Mouse (Mus musculus): ENCODE results near the gene Ptpn5. TPM values are rescaled to one million over a fixed set of nuclear protein-coding genes. Genes with fewer than 3 reads are reported as not detected.

Ptpn5 gene
- total and polyA plus RNA-seq, 3 experiments = not detected

- no peak overlapping the region for H3K9ac ChIP-seq (ENCODE audit: low read depth, low read length)
- no peaks in the 10 kb centered on the region for H3K36me3 ChIP-seq (ENCODE audit: control insufficient read depth, insufficient read depth, low read length)
- intact Hi-C loops (cut with DNase I) = no loop called here
- 59% methylated on average over 8 of the region's 8 CpGs for WGBS
- no peaks in the 10 kb centered on the region for H3K27me3 ChIP-seq (ENCODE audit: control insufficient read depth, insufficient read depth, low read length)
- no peak overlapping the region for H3K27ac ChIP-seq
- DNase-seq = no peak
- H3K4me3 ChIP-seq = no peak overlapping the region
- H3K79me2 ChIP-seq (replicated peaks; ENCODE audit: control insufficient read depth, insufficient read depth, low read length) = no peaks in the 10 kb centered on the region
- no peak for TF ChIP-seq CTCF (IDR thresholded peaks at IDR 0.05)
- no peaks in the 10 kb centered on the region for H3K4me1 ChIP-seq (ENCODE audit: control insufficient read depth, insufficient read depth, low read length)
Observed at GRCm38 (mm10) chr7:47139823-47140325, 6.4 kb upstream of the Ptpn5 start.

GRCm38 (mm10) chr7:47134570-47134969 lies 1.1 kb upstream of the Ptpn5 start:
- Histone ChIP-seq H3K4me3 (no peak overlapping the region), H3K36me3 (ENCODE audit: control insufficient read depth, insufficient read depth, low read length) (no peaks in the 10 kb centered on the region), H3K4me1 (ENCODE audit: control insufficient read depth, insufficient read depth, low read length) (no peaks in the 10 kb centered on the region), H3K27ac (no peak overlapping the region), H3K79me2 (replicated peaks; ENCODE audit: control insufficient read depth, insufficient read depth, low read length) (no peaks in the 10 kb centered on the region), H3K9ac (ENCODE audit: low read depth, low read length) (no peak overlapping the region), H3K27me3 (ENCODE audit: control insufficient read depth, insufficient read depth, low read length) (peaks cover 10% of the 10 kb centered on the region)
- 51% methylated on average over 5 of the region's 5 CpGs for WGBS
- DNase-seq = no peak
- TF ChIP-seq CTCF (IDR thresholded peaks at IDR 0.05) (no peak), EP300 (IDR thresholded peaks at IDR 0.05; ENCODE audit: insufficient read depth, low read depth, low read length) (no peak), POLR2A (IDR thresholded peaks at IDR 0.05; ENCODE audit: insufficient read depth, low read depth, low read length) (no peak)
- intact Hi-C loops (cut with DNase I) = no loop called here

GRCm38 (mm10) chr7:47132931-47133260 lies 588 bp downstream of the Ptpn5 start:
- no peak overlapping the region for H3K27ac ChIP-seq
- TF ChIP-seq POLR2A (IDR thresholded peaks at IDR 0.05; ENCODE audit: insufficient read depth, low read depth, low read length) (no peak), EP300 (IDR thresholded peaks at IDR 0.05; ENCODE audit: insufficient read depth, low read depth, low read length) (no peak)
- WGBS = 1% methylated on average over 10 of the region's 10 CpGs
- peaks cover 10% of the 10 kb centered on the region for H3K27me3 ChIP-seq (ENCODE audit: control insufficient read depth, insufficient read depth, low read length)
- DNase-seq = no peak
- H3K4me3 ChIP-seq = peak overlapping the region; percentile 18; the same call in 1 of the 2 replicates
- no peaks in the 10 kb centered on the region for H3K36me3 ChIP-seq (ENCODE audit: control insufficient read depth, insufficient read depth, low read length)
- no peaks in the 10 kb centered on the region for H3K4me1 ChIP-seq (ENCODE audit: control insufficient read depth, insufficient read depth, low read length)
- intact Hi-C loops (cut with DNase I) = no loop called here
- H3K79me2 ChIP-seq (replicated peaks; ENCODE audit: control insufficient read depth, insufficient read depth, low read length) = no peaks in the 10 kb centered on the region
- no peak overlapping the region for H3K9ac ChIP-seq (ENCODE audit: low read depth, low read length)

- intact Hi-C loops (cut with DNase I) = no loop called here
- Histone ChIP-seq H3K9ac (ENCODE audit: low read depth, low read length) (no peak overlapping the region), H3K79me2 (replicated peaks; ENCODE audit: control insufficient read depth, insufficient read depth, low read length) (no peaks in the 10 kb centered on the region), H3K4me1 (ENCODE audit: control insufficient read depth, insufficient read depth, low read length) (no peaks in the 10 kb centered on the region), H3K36me3 (ENCODE audit: control insufficient read depth, insufficient read depth, low read length) (no peaks in the 10 kb centered on the region), H3K27ac (no peak overlapping the region), H3K4me3 (peak overlapping the region; percentile 18; the same call in 1 of the 2 replicates), H3K27me3 (ENCODE audit: control insufficient read depth, insufficient read depth, low read length) (peaks cover 10% of the 10 kb centered on the region)
- WGBS = 1% methylated on average over 63 of the region's 65 CpGs
- no peak for DNase-seq
- TF ChIP-seq EP300 (IDR thresholded peaks at IDR 0.05; ENCODE audit: insufficient read depth, low read depth, low read length) (no peak), CTCF (IDR thresholded peaks at IDR 0.05) (no peak), POLR2A (IDR thresholded peaks at IDR 0.05; ENCODE audit: insufficient read depth, low read depth, low read length) (no peak)
Observed at GRCm38 (mm10) chr7:47132180-47132930, 1.1 kb downstream of the Ptpn5 start.

- peaks cover 10% of the 10 kb centered on the region for H3K27me3 ChIP-seq (ENCODE audit: control insufficient read depth, insufficient read depth, low read length)
- no peak for DNase-seq
- 6% methylated on average over 15 of the region's 15 CpGs for WGBS
- H3K36me3 ChIP-seq (ENCODE audit: control insufficient read depth, insufficient read depth, low read length) = no peaks in the 10 kb centered on the region
- H3K4me3 ChIP-seq = no peak overlapping the region
- intact Hi-C loops (cut with DNase I) = no loop called here
- no peak overlapping the region for H3K9ac ChIP-seq (ENCODE audit: low read depth, low read length)
- no peaks in the 10 kb centered on the region for H3K4me1 ChIP-seq (ENCODE audit: control insufficient read depth, insufficient read depth, low read length)
- H3K79me2 ChIP-seq (replicated peaks; ENCODE audit: control insufficient read depth, insufficient read depth, low read length) = no peaks in the 10 kb centered on the region
- no peak overlapping the region for H3K27ac ChIP-seq
- TF ChIP-seq EP300 (IDR thresholded peaks at IDR 0.05; ENCODE audit: insufficient read depth, low read depth, low read length) = no peak
- no peak for TF ChIP-seq POLR2A (IDR thresholded peaks at IDR 0.05; ENCODE audit: insufficient read depth, low read depth, low read length)
- no peak for TF ChIP-seq CTCF (IDR thresholded peaks at IDR 0.05)
Observed at GRCm38 (mm10) chr7:47131840-47132179, 1.7 kb downstream of the Ptpn5 start.

GRCm38 (mm10) chr7:47131258-47131657 lies 2.2 kb downstream of the Ptpn5 start:
- H3K27me3 ChIP-seq (ENCODE audit: control insufficient read depth, insufficient read depth, low read length) = peaks cover 10% of the 10 kb centered on the region
- TF ChIP-seq EP300 (IDR thresholded peaks at IDR 0.05; ENCODE audit: insufficient read depth, low read depth, low read length) (no peak), POLR2A (IDR thresholded peaks at IDR 0.05; ENCODE audit: insufficient read depth, low read depth, low read length) (no peak), CTCF (IDR thresholded peaks at IDR 0.05) (no peak)
- H3K4me1 ChIP-seq (ENCODE audit: control insufficient read depth, insufficient read depth, low read length) = no peaks in the 10 kb centered on the region
- WGBS = 42% methylated on average over 8 of the region's 8 CpGs
- no peak overlapping the region for H3K27ac ChIP-seq
- DNase-seq = no peak
- H3K9ac ChIP-seq (ENCODE audit: low read depth, low read length) = no peak overlapping the region
- H3K79me2 ChIP-seq (replicated peaks; ENCODE audit: control insufficient read depth, insufficient read depth, low read length) = no peaks in the 10 kb centered on the region
- intact Hi-C loops (cut with DNase I) = no loop called here
- no peaks in the 10 kb centered on the region for H3K36me3 ChIP-seq (ENCODE audit: control insufficient read depth, insufficient read depth, low read length)
- H3K4me3 ChIP-seq = no peak overlapping the region
